Mouse (Mus musculus): ENCODE measurements around the gene Slc6a20a.

Slc6a20a gene

GRCm38 (mm10) chr9:123678327-123679105, at the start of gene Slc6a20a, which contains the start of gene Ccr9:
TSS of gene Slc6a20a (minus strand) at chr9:123678885.
TSS of gene Ccr9 (plus strand) at chr9:123678439.
- in situ Hi-C loops (cut with MboI, MseI) = loop anchor here (5.0 kb wide), 1 partner anchor 579 kb away; no protein-coding TSS in a partner anchor

DNA sequence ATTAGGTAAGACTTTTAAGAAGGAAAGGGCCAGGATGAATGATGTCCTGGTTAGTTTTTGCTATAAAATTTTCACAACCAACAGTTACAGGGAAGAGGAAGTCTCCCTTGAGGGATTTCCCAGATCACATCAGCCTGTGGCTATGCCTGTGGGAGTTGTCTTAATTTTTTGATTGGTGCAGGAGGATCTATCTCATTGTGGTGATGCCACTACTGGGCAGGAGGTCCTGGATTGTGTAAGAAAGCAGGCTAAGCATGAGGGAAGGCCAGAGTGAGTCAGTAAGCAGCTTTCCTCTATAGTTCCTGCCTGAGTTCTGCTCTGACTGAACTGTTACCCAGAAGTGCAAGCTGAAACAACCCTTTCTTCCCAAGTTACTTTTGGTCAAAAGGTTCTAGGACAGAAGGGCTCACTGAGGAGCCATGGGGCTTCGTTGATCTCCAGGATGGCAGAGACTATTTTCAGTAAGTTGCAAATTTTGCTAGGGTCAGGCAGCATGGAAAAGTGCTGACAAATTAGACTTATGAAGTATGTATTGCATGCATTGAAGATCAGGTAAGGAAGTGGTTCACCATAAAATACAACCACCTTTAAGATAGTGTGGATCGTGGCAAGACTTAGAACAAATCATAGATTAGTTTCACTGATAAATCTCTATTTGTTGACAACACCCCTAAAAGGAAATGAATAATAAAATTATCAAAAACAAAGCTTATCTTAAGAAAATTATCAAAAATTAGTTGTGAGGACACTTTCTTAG, 44.2 kb upstream of the Slc6a20a start:
- in situ Hi-C loops (cut with MboI, MseI) = loop anchor here (5.0 kb wide), 1 partner anchor 39 kb away; no protein-coding TSS in a partner anchor

- in situ Hi-C loops (cut with MboI, MseI) = no loop called here
Observed at GRCm38 (mm10) chr9:123717186-123718008, 38.7 kb upstream of the Slc6a20a start, which contains the start of gene Lztfl1. TSS of gene Lztfl1 (minus strand) at chr9:123717697.

- in situ Hi-C loops (cut with MboI, MseI) = no loop called here
Observed at GRCm38 (mm10) chr9:123716301-123716700, 37.6 kb upstream of the Slc6a20a start.

DNA sequence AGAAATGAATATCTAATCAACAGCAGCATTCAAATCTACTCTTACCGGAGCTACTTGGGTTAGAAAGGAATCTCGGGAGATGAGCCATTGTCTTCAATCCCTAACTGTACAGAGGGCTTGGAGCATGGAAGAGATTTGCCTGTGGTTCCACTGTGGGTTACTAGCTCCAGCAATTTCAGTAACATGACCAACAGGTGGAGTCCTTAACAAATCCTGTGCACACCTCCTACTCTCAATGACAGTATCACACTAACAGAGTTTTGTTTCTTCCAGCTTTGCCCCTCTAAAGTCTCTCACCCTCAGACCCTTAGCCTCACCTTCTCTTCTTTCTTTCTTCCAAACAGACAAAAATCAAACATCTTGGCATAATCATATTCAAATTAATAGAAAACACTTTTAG, 34.4 kb upstream of the Slc6a20a start:
- in situ Hi-C loops (cut with MboI, MseI) = no loop called here

DNA sequence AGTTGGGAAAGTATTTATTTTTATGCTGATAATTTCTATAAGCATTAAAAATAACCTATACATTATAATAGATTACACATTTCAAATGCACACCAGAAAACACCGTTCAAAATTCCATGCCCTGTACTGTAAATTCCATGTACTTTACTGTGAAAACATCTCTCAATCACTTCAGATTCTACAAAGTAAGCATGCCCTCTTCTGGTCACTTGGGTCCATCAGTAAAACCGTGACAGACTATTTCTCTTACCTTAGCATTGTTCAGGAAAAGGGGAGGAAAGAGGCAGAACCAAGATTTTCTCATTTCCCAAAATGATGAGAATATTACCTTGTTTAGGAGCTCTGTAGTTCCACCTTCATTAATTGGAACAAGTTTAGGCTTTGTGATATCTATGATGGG, 30.5 kb upstream of the Slc6a20a start:
- in situ Hi-C loops (cut with MboI, MseI) = no loop called here

DNA sequence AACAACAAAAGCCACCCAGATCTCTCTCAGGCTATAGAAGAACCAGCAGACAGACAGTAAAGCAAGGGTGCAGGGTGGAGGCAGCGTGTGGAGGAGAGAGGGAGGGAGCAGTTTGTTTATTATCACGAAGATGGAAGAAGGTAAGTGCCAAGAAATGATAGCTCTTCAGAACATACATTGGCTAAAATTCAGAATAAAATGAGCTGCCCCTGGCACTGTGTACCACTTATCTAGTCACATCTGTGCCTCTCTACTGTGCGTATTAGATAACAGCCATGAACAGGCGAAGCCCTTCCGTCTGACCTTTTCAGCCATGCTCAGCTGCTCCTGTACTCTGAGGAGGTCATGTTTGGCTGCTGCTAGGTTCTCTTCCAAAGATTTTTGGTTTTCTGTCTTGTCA, 23.1 kb upstream of the Slc6a20a start:
- in situ Hi-C loops (cut with MboI, MseI) = no loop called here

DNA sequence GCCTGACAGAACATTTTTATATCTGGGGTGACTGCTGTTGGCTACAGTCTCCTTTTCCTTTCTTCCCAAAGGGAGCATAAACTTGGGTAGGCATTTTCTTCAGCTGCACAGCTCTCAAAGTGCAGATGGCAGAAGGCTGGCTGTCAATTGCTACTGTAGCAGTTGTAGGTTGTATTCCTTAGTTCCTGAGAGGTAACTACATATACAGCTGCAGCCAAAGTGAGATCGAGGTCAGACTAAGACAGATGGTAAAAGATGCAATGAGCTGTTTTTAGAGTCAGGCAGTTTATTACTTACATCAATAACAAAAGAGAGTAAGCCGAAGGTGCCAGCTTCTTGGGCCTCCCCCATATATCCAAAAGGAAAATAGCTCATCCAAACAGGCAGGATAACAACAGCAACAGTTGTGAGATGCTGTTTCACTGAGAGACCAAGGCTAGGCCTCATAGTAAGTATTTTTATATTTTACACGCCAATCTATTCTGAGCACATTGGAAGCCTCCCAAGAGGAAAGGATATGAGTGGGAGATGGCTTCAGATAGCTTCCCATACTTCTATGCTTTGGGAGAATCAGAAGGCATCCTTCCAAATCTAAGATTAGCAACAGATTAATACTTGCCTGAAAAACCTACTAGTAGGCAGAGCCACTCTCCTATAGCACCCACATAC, 17.1 kb upstream of the Slc6a20a start:
- in situ Hi-C loops (cut with MboI, MseI) = no loop called here

DNA sequence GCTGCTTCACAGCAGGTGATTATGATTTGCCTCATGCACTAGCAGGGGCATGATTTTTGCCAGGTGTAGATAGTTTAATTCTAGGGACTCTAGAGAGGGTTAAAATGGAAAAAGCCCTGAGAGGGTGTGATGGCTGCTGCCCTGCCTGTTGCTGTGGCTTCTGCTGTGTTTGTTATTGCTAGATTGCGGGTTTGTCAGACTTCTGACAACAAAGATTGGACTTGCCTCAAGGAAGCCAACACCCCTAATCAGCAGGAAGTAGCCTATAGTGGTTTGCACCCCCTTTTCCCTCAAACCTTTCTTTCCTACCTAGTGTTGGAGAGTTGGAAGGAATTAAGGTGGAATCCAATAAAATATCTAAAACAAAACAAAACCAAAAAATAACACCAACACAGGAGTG, 9.5 kb upstream of the Slc6a20a start:
- in situ Hi-C loops (cut with MboI, MseI) = no loop called here

DNA sequence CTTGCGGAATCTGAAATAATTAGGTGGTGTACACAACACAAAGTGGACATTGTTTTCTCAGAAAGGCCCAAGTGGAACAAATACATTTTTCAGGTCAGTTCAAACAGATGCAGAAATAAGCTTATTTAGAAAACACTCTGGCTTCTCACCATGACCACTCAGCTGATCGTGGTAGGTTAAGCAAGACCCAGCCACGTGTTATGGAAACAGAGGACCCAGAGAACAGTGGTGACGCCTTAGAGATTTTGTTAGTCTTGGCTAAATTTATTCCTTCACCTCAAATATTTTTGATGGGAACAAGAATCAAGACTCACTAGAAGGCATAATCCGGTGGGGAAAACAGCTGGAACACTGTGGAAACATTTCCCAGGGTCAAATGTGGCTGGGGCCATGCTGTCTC, 7.5 kb upstream of the Slc6a20a start:
- in situ Hi-C loops (cut with MboI, MseI) = no loop called here

DNA sequence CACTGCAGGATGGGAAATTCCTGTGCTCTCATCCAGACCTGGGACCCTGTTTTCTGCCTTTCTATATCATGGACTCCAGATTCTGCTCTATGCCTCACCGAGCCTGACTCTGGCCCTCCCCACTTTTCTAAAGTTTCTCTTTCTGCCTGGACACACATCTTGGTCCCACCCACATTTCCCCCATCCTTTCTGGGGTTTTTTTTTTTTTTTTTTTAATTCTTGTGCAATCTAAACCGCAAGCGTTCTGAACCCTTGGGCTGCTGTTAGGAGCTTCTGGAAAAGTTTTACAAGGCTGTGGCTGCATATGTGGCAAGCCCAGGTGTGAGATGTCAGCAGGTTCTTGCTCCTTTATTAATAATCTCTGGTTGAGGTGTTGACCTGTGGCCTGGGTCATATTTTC, 5.0 kb upstream of the Slc6a20a start:
- in situ Hi-C loops (cut with MboI, MseI) = no loop called here

DNA sequence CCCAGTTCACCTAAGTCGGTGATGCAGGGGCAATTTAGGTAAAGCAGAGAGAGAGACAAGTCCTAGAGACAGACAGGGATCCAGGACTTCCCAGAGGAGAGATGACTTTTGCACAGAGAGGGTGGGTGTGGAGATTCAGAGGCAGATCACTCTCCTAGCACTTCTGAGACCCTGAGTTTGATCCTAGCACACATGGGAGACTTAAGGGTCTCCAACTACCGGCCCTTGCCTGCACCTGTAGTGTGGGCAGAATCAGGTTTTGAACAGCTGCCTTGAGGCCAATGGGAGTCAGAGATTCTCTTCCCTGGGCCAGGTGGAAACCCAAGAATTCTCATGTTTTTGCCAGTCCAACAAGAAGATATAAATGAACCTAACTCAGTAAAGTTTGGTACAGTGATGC, 513 bp upstream of the Slc6a20a start:
- in situ Hi-C loops (cut with MboI, MseI) = loop anchor here (5.0 kb wide), 1 partner anchor 578 kb away; no protein-coding TSS in a partner anchor

DNA sequence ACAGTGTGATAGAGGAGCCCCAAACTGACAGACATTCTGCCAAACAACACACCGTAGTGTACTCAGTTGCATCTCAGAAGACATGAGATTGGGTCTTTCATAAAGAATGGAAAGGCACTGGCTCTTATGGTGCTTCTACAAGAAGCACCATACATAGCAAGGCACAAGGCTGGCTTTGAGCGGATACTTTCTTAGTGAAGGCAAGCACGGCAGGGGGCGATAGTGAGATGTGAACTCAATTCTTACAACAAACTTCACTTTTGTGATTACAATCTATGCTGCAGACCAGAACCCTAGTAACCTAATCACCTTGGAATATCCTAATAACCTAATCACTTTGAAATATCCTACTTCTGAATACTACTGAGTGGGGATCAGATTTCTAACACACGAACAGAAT, 13.0 kb downstream of the Slc6a20a start:
- in situ Hi-C loops (cut with MboI, MseI) = loop anchor here (10.0 to 25.0 kb wide), 2 partner anchors 122 to 259 kb away; no protein-coding TSS in a partner anchor

GRCm38 (mm10) chr9:123659986-123660676, 18.6 kb downstream of the Slc6a20a start:
- in situ Hi-C loops (cut with MboI, MseI) = loop anchor here (10.0 to 25.0 kb wide), 2 partner anchors 127 to 265 kb away; no protein-coding TSS in a partner anchor

- in situ Hi-C loops (cut with MboI, MseI) = loop anchor here (25.0 kb wide), 1 partner anchor 128 kb away; no protein-coding TSS in a partner anchor
Observed at GRCm38 (mm10) chr9:123658981-123659380, 19.7 kb downstream of the Slc6a20a start.

DNA sequence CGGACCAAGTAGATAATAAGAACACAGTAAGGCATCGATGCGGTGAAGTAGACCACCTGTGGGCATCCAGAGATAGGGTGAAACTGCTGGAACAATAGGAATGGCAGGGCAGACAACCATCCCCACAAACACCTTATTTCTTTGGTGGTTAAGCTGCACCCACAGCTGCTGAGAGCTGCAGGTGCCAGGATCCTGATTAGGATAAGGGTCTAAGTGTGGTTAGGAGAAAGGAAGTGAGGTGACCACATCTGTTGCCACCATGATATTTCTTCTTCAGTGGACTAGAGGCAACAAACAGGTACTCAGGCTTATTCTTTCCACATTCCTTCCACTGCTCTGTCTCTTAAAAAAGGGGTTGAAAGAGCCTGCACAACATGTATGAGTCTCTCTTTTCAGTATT, 21.2 kb downstream of the Slc6a20a start:
- in situ Hi-C loops (cut with MboI, MseI) = loop anchor here (25.0 kb wide), 1 partner anchor 130 kb away; no protein-coding TSS in a partner anchor

DNA sequence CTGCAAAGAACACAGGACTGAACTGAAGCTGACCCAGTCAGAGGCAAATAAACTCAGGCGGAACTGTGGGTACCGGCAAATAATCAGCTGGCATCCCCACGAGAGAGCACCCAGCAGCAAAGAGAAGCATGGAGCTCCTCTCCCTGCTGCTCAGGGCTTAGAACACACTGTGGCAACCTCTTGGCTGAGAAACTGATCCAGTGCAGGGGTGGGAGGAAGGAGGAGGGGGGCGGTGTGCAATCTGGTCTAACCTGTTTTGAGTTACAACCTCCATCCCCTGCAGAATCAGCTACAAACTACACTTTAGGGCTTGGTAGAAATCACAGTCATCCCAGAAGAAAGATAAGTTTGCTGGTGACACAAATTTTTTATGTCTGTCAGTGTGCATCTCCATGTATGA, 27.3 kb downstream of the Slc6a20a start:
- in situ Hi-C loops (cut with MboI, MseI) = loop anchor here (25.0 kb wide), 1 partner anchor 136 kb away; no protein-coding TSS in a partner anchor

DNA sequence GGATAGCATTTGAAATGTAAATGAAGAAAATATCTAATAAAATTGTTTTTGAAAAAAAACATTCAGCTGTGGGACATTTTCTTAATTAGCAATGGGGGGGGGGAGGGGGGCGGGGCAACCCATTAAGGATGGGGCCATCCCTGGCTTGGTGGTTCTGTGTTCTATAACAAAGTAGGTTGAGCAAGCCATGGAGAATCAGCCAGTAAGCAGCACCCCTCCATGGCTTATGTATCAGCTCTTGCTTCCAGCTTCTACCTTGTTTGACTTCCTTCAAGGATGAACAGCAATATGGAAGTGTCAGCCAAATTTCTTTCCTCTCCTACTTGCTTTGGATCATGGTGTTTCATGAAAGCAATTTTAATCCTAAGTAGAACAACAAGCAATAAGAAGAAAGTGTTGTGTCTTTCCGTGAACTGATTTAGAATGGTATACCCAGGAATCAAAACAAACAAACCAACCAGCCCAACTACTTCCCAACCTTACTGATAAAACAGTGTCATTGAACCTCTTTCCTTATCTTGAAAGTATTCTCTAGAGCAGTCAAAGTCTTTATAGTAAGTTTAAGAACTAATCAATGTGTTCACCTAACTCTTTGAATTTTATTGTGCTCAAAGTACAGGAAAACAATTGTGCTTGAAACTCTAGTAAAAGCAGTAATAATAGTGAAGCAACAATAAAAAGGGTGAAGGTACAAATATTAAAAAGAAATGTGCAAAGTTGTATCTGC, 28.7 kb downstream of the Slc6a20a start:
- in situ Hi-C loops (cut with MboI, MseI) = loop anchor here (25.0 kb wide), 1 partner anchor 137 kb away; no protein-coding TSS in a partner anchor

- in situ Hi-C loops (cut with MboI, MseI) = no loop called here
Observed at GRCm38 (mm10) chr9:123640106-123640505, 38.6 kb downstream of the Slc6a20a start.
